Mouse (Mus musculus): ENCODE measurements around the gene Btg1-ps1.

DNA sequence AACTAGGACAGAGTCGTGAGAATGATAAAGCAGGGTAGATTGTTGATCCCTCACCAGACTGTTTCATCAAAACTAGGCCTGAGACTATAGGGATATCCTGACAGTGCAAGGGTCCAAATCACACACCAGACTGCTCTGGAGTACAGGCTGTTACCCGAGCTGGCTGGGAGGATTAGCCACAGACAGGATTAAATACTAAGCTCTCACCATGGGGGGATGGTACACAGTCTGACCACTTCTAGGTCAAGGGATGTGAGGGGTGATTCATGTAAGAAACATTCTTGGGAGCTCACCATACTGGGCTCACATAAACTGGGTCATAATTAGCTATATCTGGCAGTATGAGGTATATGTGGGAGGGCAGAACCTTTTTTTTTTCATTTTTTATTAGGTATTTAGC is 15.2 kb upstream of the Btg1-ps1 start:
- no peak for TF ChIP-seq POLR2A (IDR thresholded peaks at IDR 0.05; ENCODE audit: low read depth, low read length)
- TF ChIP-seq CTCF (IDR thresholded peaks at IDR 0.05; ENCODE audit: extremely low read depth, insufficient read depth, insufficient read length, insufficient replicate concordance): no peak
